Mouse (Mus musculus) Patski (cell line): ENCODE measurements around the gene Zfp568. TPM values are rescaled to one million over a fixed set of nuclear protein-coding genes. Genes with fewer than 3 reads are reported as not detected.
A peak's percentile ranks its signal among the peaks of the same experiment; 100 is the strongest.

Experiments
- ATAC-seq: fragments of 100-300 bp; one replicate; pipeline ENCODE4 v1.8.0; 2021
- CTCF ChIA-PET: fragments of 350-600 bp; sonication (Branson Sonifier 250); formaldehyde crosslinking; loops from one replicate; lab custom pipeline; 2022; ENCODE audit warnings: inconsistent platforms; lab: Charles Lee
- POLR2A ChIA-PET: fragments of 350-600 bp; sonication (Branson Sonifier 250); formaldehyde crosslinking; loops from one replicate; lab custom pipeline; 2022; ENCODE audit warnings: antibody characterized with exemption, inconsistent platforms; lab: Charles Lee
- DNase-seq: peaks from one replicate; pipeline ENCODE4 v3.0.0-alpha.2; 2011; ENCODE audit warnings: low read depth, low spot score
- H3K27me3 ChIP-seq: fragments of 371-371 bp; one replicate; pipeline ENCODE4 v1.5.1; 2021
- CTCF ChIP-seq: fragments of 100-300 bp; IDR thresholded peaks from one replicate; pipeline ENCODE4 v1.5.1; 2021
- in situ Hi-C: fragments of 300-500 bp; cut with MboI; formaldehyde crosslinking; loops from 3 replicates; pipeline ENCODE4 v1.11.1; 2018; ENCODE audit warnings: low pct_unique_long_range_greater_than_20kb, mixed read lengths
- polyA plus RNA-seq: library from polyadenylated mRNA; unstranded; gene quantifications from one replicate; pipeline ENCODE4 v1.2.3, GENCODE M21; 2021

The Zfp568 gene
- polyA plus RNA-seq, 1 experiment from 2014 or later = 12.0 TPM

GRCm38 (mm10) chr7:30010551-30011195 lies 26.9 kb downstream of the Zfp568 start:
- no peaks in the 10 kb centered on the region for H3K27me3 ChIP-seq
- in situ Hi-C loops = no loop called here
- ATAC-seq (no peak), DNase-seq (no peak)
- TF ChIP-seq CTCF = no peak
- CTCF ChIA-PET = interaction anchor here (1.4 to 1.5 kb wide), 2 partner anchors 11 to 36 kb away, joined by 4 to 6 read pairs; no protein-coding TSS in a partner anchor
- POLR2A ChIA-PET = no interaction called here

GRCm38 (mm10) chr7:30012956-30013363 lies 29.2 kb downstream of the Zfp568 start:
- H3K27me3 ChIP-seq = no peaks in the 10 kb centered on the region
- in situ Hi-C loops = no loop called here
- DNase-seq = no peak
- ATAC-seq = peak; percentile 69
- CTCF ChIA-PET = interaction anchor here (0.9 to 2.0 kb wide), 8 partner anchors 8 to 204 kb away, joined by 3 to 7 read pairs (median 4); partner anchors contain the start of genes Gm26920 and Zfp566
- POLR2A ChIA-PET = no interaction called here
- TF ChIP-seq CTCF = peak; percentile 64

GRCm38 (mm10) chr7:30017226-30017625 lies 33.5 kb downstream of the Zfp568 start:
- TF ChIP-seq CTCF = no peak
- H3K27me3 ChIP-seq = no peaks in the 10 kb centered on the region
- in situ Hi-C loops = no loop called here
- ChIA-PET CTCF (no interaction called here), POLR2A (no interaction called here)
- ATAC-seq (no peak), DNase-seq (no peak)

- ChIA-PET CTCF (no interaction called here), POLR2A (no interaction called here)
- ATAC-seq (no peak), DNase-seq (no peak)
- in situ Hi-C loops = no loop called here
- TF ChIP-seq CTCF = no peak
- H3K27me3 ChIP-seq = no peaks in the 10 kb centered on the region
Observed at GRCm38 (mm10) chr7:30019543-30019942, 35.8 kb downstream of the Zfp568 start.

- in situ Hi-C loops = no loop called here
- DNase-seq (no peak), ATAC-seq (no peak)
- TF ChIP-seq CTCF = no peak
- POLR2A ChIA-PET = no interaction called here
- CTCF ChIA-PET = interaction anchor here (0.6 to 1.4 kb wide), 3 partner anchors 11 to 41 kb away, joined by 3 to 4 read pairs (median 3); no protein-coding TSS in a partner anchor
- no peaks in the 10 kb centered on the region for H3K27me3 ChIP-seq
Observed at GRCm38 (mm10) chr7:30023324-30023723, 39.6 kb downstream of the Zfp568 start.

GRCm38 (mm10) chr7:30023800-30024199 lies 40.0 kb downstream of the Zfp568 start:
- in situ Hi-C loops = no loop called here
- TF ChIP-seq CTCF = no peak
- ChIA-PET CTCF (interaction anchor here (1.3 to 1.4 kb wide), 4 partner anchors 11 to 41 kb away, joined by 3 to 4 read pairs (median 4); no protein-coding TSS in a partner anchor), POLR2A (no interaction called here)
- no peaks in the 10 kb centered on the region for H3K27me3 ChIP-seq
- no peak for ATAC-seq
- DNase-seq = no peak

- POLR2A ChIA-PET = no interaction called here
- DNase-seq (no peak), ATAC-seq (no peak)
- CTCF ChIA-PET = interaction anchor here (1.3 kb wide), 2 partner anchors 12 to 23 kb away, joined by 4 read pairs; no protein-coding TSS in a partner anchor
- TF ChIP-seq CTCF = no peak
- no peaks in the 10 kb centered on the region for H3K27me3 ChIP-seq
- in situ Hi-C loops = no loop called here
Observed at GRCm38 (mm10) chr7:30025358-30025757, 41.6 kb downstream of the Zfp568 start.

- ChIA-PET CTCF (no interaction called here), POLR2A (interaction anchor here (0.6 kb wide), 1 partner anchor 44 kb away, joined by 3 read pairs; no protein-coding TSS in a partner anchor)
- in situ Hi-C loops = no loop called here
- DNase-seq (no peak), ATAC-seq (no peak)
- H3K27me3 ChIP-seq = no peaks in the 10 kb centered on the region
- TF ChIP-seq CTCF = no peak
Observed at GRCm38 (mm10) chr7:30027331-30027730, 43.6 kb downstream of the Zfp568 start.

GRCm38 (mm10) chr7:30028572-30028971 lies 44.8 kb downstream of the Zfp568 start:
- no peaks in the 10 kb centered on the region for H3K27me3 ChIP-seq
- POLR2A ChIA-PET = no interaction called here
- CTCF ChIA-PET = no interaction called here
- TF ChIP-seq CTCF = no peak
- in situ Hi-C loops = no loop called here
- DNase-seq = no peak
- ATAC-seq = no peak

GRCm38 (mm10) chr7:30030677-30031076 lies 46.9 kb downstream of the Zfp568 start:
- CTCF ChIA-PET = interaction anchor here (0.9 to 1.3 kb wide), 3 partner anchors 18 to 64 kb away, joined by 3 read pairs; partner anchors contain the start of gene Zfp260
- in situ Hi-C loops = no loop called here

GRCm38 (mm10) chr7:30031379-30031778 lies 47.6 kb downstream of the Zfp568 start:
- H3K27me3 ChIP-seq = no peaks in the 10 kb centered on the region
- CTCF ChIA-PET = interaction anchor here (0.9 to 1.6 kb wide), 3 partner anchors 17 to 63 kb away, joined by 3 read pairs; partner anchors contain the start of gene Zfp260
- DNase-seq (no peak), ATAC-seq (no peak)
- POLR2A ChIA-PET = no interaction called here
- no peak for TF ChIP-seq CTCF
- in situ Hi-C loops = no loop called here

More at GRCm38 (mm10) chr7:30030677-30031076, 46.9 kb downstream of the Zfp568 start:
- TF ChIP-seq CTCF = no peak
- ATAC-seq = no peak
- POLR2A ChIA-PET = interaction anchor here (0.7 kb wide), 1 partner anchor 36 kb away, joined by 3 read pairs; no protein-coding TSS in a partner anchor
- H3K27me3 ChIP-seq = no peaks in the 10 kb centered on the region
- no peak for DNase-seq
